Mouse (Mus musculus) kidney, embryonic 14.5 days (tissue): ENCODE data around the gene Spata17. TPM values are rescaled to one million over a fixed set of nuclear protein-coding genes. Genes with fewer than 3 reads are reported as not detected.

ENCODE experiments used
- ATAC-seq: fragments of 200-750 bp; cut with Nextera tagmentation; 2 replicates; pipeline ENCODE4 v1.8.0; 2017; ENCODE audit warnings: moderate number of reproducible peaks, mild to moderate bottlenecking, moderate TSS enrichment, moderate library complexity; ENCODE audit not compliant: low FRiP score, low TSS enrichment
- H3K27ac ChIP-seq: fragments of 300-500 bp; sonication (generic); 2 replicates; pipeline ENCODE4 v1.5.1; 2014; ENCODE audit warnings: low read depth, mild to moderate bottlenecking, low read length, moderate library complexity, mixed read lengths
- H3K27me3 ChIP-seq: fragments of 300-500 bp; sonication (generic); 2 replicates; pipeline ENCODE4 v1.6.1; 2014; ENCODE audit warnings: mild to moderate bottlenecking, low read length; ENCODE audit not compliant: control insufficient read depth, insufficient read depth
- H3K36me3 ChIP-seq: fragments of 300-500 bp; sonication (generic); 2 replicates; pipeline ENCODE4 v1.6.1; 2014; ENCODE audit warnings: low read length, mixed read lengths; ENCODE audit not compliant: control insufficient read depth, insufficient read depth
- H3K4me1 ChIP-seq: fragments of 300-500 bp; sonication (generic); 2 replicates; pipeline ENCODE4 v1.6.1; 2014; ENCODE audit warnings: low read length, mixed read lengths; ENCODE audit not compliant: control insufficient read depth, insufficient read depth
- H3K4me2 ChIP-seq: fragments of 300-500 bp; sonication (generic); replicated peaks from 2 replicates; pipeline ENCODE4 v1.6.1; 2014; ENCODE audit warnings: low read depth, mild to moderate bottlenecking, low read length
- H3K4me3 ChIP-seq: fragments of 300-500 bp; sonication (generic); 2 replicates; pipeline ENCODE4 v1.5.1; 2014; ENCODE audit warnings: mild to moderate bottlenecking, low read length
- H3K9ac ChIP-seq: fragments of 300-500 bp; sonication (generic); 2 replicates; pipeline ENCODE4 v1.6.1; 2014; ENCODE audit warnings: low read depth, mild to moderate bottlenecking, low read length, moderate library complexity
- H3K9me3 ChIP-seq: fragments of 300-500 bp; sonication (generic); 2 replicates; pipeline ENCODE4 v1.6.1; 2016; ENCODE audit warnings: low read length; ENCODE audit not compliant: control insufficient read depth
- WGBS: fragments of 180-500 bp; shearing (Covaris S2); extraction: QIAGEN DNeasy Blood & Tissue Kit; methylation state at CpG from one replicate; pipeline ENCODE4 v1.1.7; 2014; 5-methylcytosine and 5-hydroxymethylcytosine counted together
- polyA plus RNA-seq: library from polyadenylated mRNA; unstranded; fragments of >200 nt; fragmentation: Nextera tagmentation; extraction: Ambion mirVana; gene quantifications from 2 replicates; pipeline ENCODE4 v1.2.1, GENCODE M21; 2014

Spata17 gene
- polyA plus RNA-seq, 1 experiment from 2014 or later, result 0.84 TPM

GRCm38 (mm10) chr1:187010071-187010470 lies 205.2 kb downstream of the Spata17 start:
- 84% methylated on average over 11 of the region's 11 CpGs for WGBS
- no peaks in the 10 kb centered on the region for H3K27me3 ChIP-seq

GRCm38 (mm10) chr1:187008236-187008635 lies 207.0 kb downstream of the Spata17 start:
- WGBS, result 94% methylated on average over 7 of the region's 7 CpGs
- no peak overlapping the region for H3K4me3 ChIP-seq
- no peaks in the 10 kb centered on the region for H3K4me1 ChIP-seq
- no peaks in the 10 kb centered on the region for H3K36me3 ChIP-seq
- ATAC-seq, result no peak
- no peaks in the 10 kb centered on the region for H3K27me3 ChIP-seq
- no peak overlapping the region for H3K4me2 ChIP-seq
- no peaks in the 10 kb centered on the region for H3K9me3 ChIP-seq
- no peak overlapping the region for H3K9ac ChIP-seq
- H3K27ac ChIP-seq, result no peak overlapping the region

More at GRCm38 (mm10) chr1:187010071-187010470, 205.2 kb downstream of the Spata17 start:
- Histone ChIP-seq H3K9ac (no peak overlapping the region), H3K9me3 (no peaks in the 10 kb centered on the region), H3K36me3 (no peaks in the 10 kb centered on the region), H3K4me2 (no peak overlapping the region), H3K27ac (no peak overlapping the region), H3K4me1 (no peaks in the 10 kb centered on the region), H3K4me3 (no peak overlapping the region)
- ATAC-seq, result no peak

DNA sequence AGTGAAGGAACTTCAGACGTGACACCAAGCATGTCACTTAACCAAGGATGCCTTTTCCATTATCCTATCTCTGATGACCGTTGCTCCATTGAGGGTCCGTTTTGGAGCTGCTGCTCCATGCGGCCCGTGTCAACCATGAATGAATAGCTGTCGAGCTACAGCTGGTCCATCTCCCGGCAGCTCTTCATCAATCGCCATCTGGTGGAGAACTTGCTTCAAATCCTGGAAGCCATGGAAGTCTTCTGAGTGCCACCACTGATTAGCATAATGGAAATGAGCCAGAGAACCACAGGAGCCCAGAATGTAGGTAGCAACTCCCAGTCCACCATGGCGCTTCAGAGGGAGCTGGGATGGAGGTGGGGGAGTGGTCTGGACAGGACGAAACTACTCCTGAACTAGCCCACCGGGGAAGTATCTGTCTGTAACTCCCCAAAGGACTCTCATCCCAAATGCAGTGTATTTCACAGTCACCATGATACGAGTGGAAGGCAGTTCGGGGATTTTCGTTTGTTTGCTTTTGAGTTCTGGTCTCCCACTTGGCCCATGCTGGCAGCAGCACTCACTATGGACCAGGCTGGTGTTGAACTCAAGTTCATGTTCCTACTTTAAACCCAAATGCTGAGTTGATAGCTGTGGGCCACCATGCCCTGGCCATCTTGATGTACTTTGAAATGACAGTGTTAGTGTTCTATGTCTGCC lies 208.9 kb downstream of the Spata17 start:
- 83% methylated on average over 14 of the region's 14 CpGs for WGBS
- no peak overlapping the region for H3K4me3 ChIP-seq
- H3K9me3 ChIP-seq, result 0 out of 2 replicates have a peak, but pooled peaks cover under 1% of the 10 kb centered on the region
- H3K27ac ChIP-seq, result no peak overlapping the region
- no peaks in the 10 kb centered on the region for H3K27me3 ChIP-seq
- H3K4me2 ChIP-seq, result no peak overlapping the region
- no peak for ATAC-seq
- H3K4me1 ChIP-seq, result no peaks in the 10 kb centered on the region
- H3K9ac ChIP-seq, result no peak overlapping the region
- no peaks in the 10 kb centered on the region for H3K36me3 ChIP-seq

DNA sequence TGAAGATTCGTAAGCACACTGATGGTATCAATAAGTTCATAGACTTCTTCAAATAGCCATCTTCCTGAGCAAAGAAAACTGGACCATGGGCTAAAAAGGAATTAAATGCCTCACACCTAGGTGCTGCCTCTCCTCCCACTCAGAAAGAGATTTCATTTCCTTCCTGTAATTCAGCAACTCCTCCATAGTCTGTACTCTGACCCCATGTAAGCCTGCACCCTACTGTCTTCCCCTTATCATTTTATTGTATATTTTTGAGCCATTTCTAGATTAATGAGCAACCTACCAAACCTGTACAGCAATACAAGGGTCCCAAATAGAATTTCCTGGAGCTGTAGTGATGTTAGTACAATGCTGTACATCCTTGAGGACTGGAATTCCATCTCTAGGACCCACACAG lies 211.0 kb downstream of the Spata17 start:
- H3K36me3 ChIP-seq, result no peaks in the 10 kb centered on the region
- no peak for ATAC-seq
- H3K27ac ChIP-seq, result no peak overlapping the region
- no peak overlapping the region for H3K4me2 ChIP-seq
- no peaks in the 10 kb centered on the region for H3K27me3 ChIP-seq
- H3K4me1 ChIP-seq, result no peaks in the 10 kb centered on the region
- H3K4me3 ChIP-seq, result no peak overlapping the region
- H3K9me3 ChIP-seq, result 0 out of 2 replicates have a peak, but pooled peaks cover 3% of the 10 kb centered on the region
- H3K9ac ChIP-seq, result no peak overlapping the region
- WGBS, result 100% methylated on average over 1 of the region's 1 CpGs

DNA sequence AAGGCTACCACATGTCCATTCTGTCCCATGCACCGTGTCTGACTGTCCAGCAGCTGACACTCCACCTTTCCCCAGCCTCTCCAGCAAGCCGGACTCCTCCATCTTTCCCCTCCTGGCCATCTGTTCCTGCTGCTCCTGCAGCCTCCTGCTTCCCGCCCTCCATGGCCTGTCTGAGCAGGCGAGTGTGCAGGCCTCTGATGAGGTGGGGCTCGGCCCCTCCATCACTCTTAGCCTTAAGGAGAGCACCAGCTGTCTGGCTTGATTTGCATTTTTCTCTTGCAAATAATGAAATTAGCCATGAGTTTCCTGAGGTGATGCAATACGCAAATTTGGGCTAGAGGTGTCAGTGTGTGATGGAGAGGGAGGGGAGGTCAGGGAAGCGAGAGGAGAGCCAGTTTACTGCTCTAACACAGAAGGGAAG lies 211.8 kb downstream of the Spata17 start:
- H3K9me3 ChIP-seq, result 0 out of 2 replicates have a peak, but pooled peaks cover 3% of the 10 kb centered on the region
- no peak overlapping the region for H3K27ac ChIP-seq
- 41% methylated on average over 7 of the region's 7 CpGs for WGBS
- H3K4me2 ChIP-seq, result no peak overlapping the region
- no peak overlapping the region for H3K9ac ChIP-seq
- no peaks in the 10 kb centered on the region for H3K4me1 ChIP-seq
- no peak for ATAC-seq
- no peaks in the 10 kb centered on the region for H3K27me3 ChIP-seq
- H3K36me3 ChIP-seq, result no peaks in the 10 kb centered on the region
- H3K4me3 ChIP-seq, result no peak overlapping the region

GRCm38 (mm10) chr1:186997596-186998304 lies 217.5 kb downstream of the Spata17 start:
- 90% methylated on average over 21 of the region's 21 CpGs for WGBS
- peaks cover 4% of the 10 kb centered on the region; the same call in 1 of the 2 replicates for H3K9me3 ChIP-seq
- H3K27me3 ChIP-seq, result no peaks in the 10 kb centered on the region
- no peaks in the 10 kb centered on the region for H3K36me3 ChIP-seq
- no peak overlapping the region for H3K9ac ChIP-seq
- H3K4me3 ChIP-seq, result no peak overlapping the region
- H3K27ac ChIP-seq, result no peak overlapping the region
- ATAC-seq, result no peak
- H3K4me2 ChIP-seq, result no peak overlapping the region
- no peaks in the 10 kb centered on the region for H3K4me1 ChIP-seq

Other genes with a start within 250 kb of the Spata17 start
- gene D1Pas1, start 248.0 kb downstream of the Spata17 start, polyA plus RNA-seq, result not detected in 2 replicates
- gene Gpatch2, start within 50 bp of the Spata17 start, polyA plus RNA-seq, result 14.0 and 23.2 TPM in 2 replicates